Mouse (Mus musculus) megakaryocyte, embryonic 14.5 days (primary cell): ENCODE data around the gene 5830473C10Rik.

Source experiments
- FLI1 ChIP-seq: IDR thresholded peaks from 2 replicates; pipeline ENCODE4 v1.6.1; 2012; ENCODE audit warnings: low read length, inconsistent platforms, mixed read lengths
- GATA1 ChIP-seq: IDR thresholded peaks from 3 replicates; pipeline ENCODE4 v1.6.1; 2012; ENCODE audit warnings: mixed read lengths, low read length, inconsistent platforms, borderline replicate concordance

DNA sequence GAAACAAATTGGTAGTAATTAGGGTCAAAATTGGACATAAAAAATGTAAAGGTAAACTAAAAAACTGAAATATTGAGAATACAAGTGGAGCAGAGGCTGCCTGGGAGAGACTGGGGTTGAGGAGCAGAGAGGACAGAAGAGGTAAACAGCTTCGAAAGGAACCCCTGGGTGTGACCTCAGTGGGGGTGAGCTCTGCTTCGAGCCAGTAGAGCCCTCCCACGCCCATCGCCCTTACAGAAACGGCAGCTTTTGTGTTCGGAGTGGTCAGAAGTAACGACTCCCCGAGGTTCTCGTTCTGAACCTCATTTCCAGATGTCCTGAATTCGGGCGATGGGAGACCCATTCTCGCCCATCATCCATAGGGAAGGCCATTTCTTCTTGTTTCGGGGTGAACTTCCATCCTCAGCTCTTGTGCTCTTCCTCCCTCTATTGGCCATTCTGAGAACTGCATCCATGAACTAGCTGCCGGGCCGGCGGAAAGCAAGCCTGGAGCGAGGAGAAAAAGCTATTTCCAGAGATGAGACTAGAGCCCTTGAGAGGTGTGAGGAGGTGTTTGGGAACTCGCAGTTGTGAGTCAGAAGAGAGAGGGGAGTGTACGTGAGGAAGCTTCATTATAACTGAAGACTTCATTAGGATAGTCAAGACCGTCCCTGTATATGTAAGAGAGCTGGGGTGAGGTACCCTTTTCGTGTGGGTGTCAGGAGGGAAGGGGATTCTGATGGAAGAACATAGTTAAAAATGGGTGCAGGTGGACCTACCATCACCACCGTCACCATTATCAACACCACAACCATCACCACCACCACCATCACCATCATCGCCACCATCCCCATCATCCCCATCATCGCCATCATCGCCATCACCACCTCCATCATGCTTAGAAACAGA lies 28.0 kb downstream of the 5830473C10Rik start:
- TF ChIP-seq GATA1 (no peak), FLI1 (no peak)
